ENCODE assay signal across 15 mouse cellular contexts in genomic region chr13:43146515-43147258, GRCm38 (mm10). TPM values are rescaled to one million over a fixed set of nuclear protein-coding genes. Genes with fewer than 3 reads are reported as not detected.
DNase-seq lines count a peak whose midpoint lies in the region; ATAC-seq and TF ChIP-seq lines count a peak whose summit lies in the region.
"Had no signal": no experiment of that assay in that cellular context is flagged by ENCODE, and none has a peak within 500 bp of the region (broad histone marks: within the 10 kb centered on the region; RNA-seq: fewer than 3 reads in every experiment).

No protein-coding gene starts in this region.

- H3K4me2 ChIP-seq in limb, embryonic 13.5 days (replicated peaks) = no peak overlapping the region
- H3K4me2 ChIP-seq in intestine, embryonic 16.5 days (ENCODE audit: low read depth, low read length) = no peak overlapping the region
- no peak overlapping the region for H3K4me2 ChIP-seq in kidney, postnatal 0 days (ENCODE audit: low read length)
- H3K4me2 ChIP-seq: embryonic facial prominence, embryonic 15.5 days; liver, embryonic 11.5 days; lung, embryonic 15.5 days had no signal

- no peak for DNase-seq in limb, embryonic 10.5 days (ENCODE audit: low spot score)
- peak; percentile 74 for DNase-seq in kidney, postnatal 0 days (ENCODE audit: low spot score)
- DNase-seq in retina, postnatal 7 days (ENCODE audit: low read depth, low spot score) = peak; percentile 19
- DNase-seq in left cerebral cortex, postnatal 10 days (ENCODE audit: extremely low spot score in 1 of 2, low spot score in 2 of 2) = no peak
- no peak for DNase-seq in left cerebral cortex, postnatal 14 days (ENCODE audit: low spot score in 2 of 2)
- DNase-seq: adrenal gland, adult 2 months; B cell, adult 2 months; cerebellum, adult 8-10 months; heart, adult 2 months had no signal

- 0 out of 2 replicates have a peak overlapping the region, but pooled peaks have one; percentile 10 for H3K27ac ChIP-seq in limb, embryonic 13.5 days
- H3K27ac ChIP-seq in limb, embryonic 10.5 days = no peak overlapping the region
- no peak overlapping the region for H3K27ac ChIP-seq in intestine, embryonic 16.5 days (ENCODE audit: low read length)
- H3K27ac ChIP-seq in kidney, postnatal 0 days = peak overlapping the region; percentile 60; the same call in 1 of the 2 replicates
- H3K27ac ChIP-seq: embryonic facial prominence, embryonic 15.5 days; heart, adult 2 months; lung, embryonic 15.5 days had no signal

- no peak overlapping the region for H3K4me3 ChIP-seq in limb, embryonic 13.5 days
- no peak overlapping the region for H3K4me3 ChIP-seq in limb, embryonic 10.5 days
- no peak overlapping the region for H3K4me3 ChIP-seq in intestine, embryonic 16.5 days (ENCODE audit: low read length)
- H3K4me3 ChIP-seq in kidney, postnatal 0 days (replicated peaks; ENCODE audit: low read depth, low read length) = no peak overlapping the region
- H3K4me3 ChIP-seq: embryonic facial prominence, embryonic 15.5 days; heart, adult 2 months; lung, embryonic 15.5 days had no signal

- H3K9me3 ChIP-seq in limb, embryonic 13.5 days = no peaks in the 10 kb centered on the region
- no peaks in the 10 kb centered on the region for H3K9me3 ChIP-seq in limb, embryonic 10.5 days (replicated peaks)
- no peaks in the 10 kb centered on the region for H3K9me3 ChIP-seq in intestine, embryonic 16.5 days (ENCODE audit: control insufficient read depth, low read length)
- no peaks in the 10 kb centered on the region for H3K9me3 ChIP-seq in kidney, postnatal 0 days (replicated peaks; ENCODE audit: low read length)
- H3K9me3 ChIP-seq: embryonic facial prominence, embryonic 15.5 days; lung, embryonic 15.5 days had no signal

- intact Hi-C loops in left cerebral cortex, postnatal 10 days (cut with DNase I) = no loop called here
- intact Hi-C loops in left cerebral cortex, postnatal 14 days (cut with DNase I) = no loop called here

- H3K9ac ChIP-seq in limb, embryonic 13.5 days = no peak overlapping the region
- no peak overlapping the region for H3K9ac ChIP-seq in intestine, embryonic 16.5 days (ENCODE audit: low read depth, low read length)
- no peak overlapping the region for H3K9ac ChIP-seq in kidney, postnatal 0 days (ENCODE audit: low read depth, low read length)
- H3K9ac ChIP-seq: embryonic facial prominence, embryonic 15.5 days; lung, embryonic 15.5 days had no signal

- 39% methylated on average over 8 of the region's 8 CpGs for WGBS in limb, embryonic 13.5 days
- WGBS in limb, embryonic 10.5 days = 44% methylated on average over 8 of the region's 8 CpGs
- 49% methylated on average over 8 of the region's 8 CpGs for WGBS in intestine, embryonic 16.5 days
- 33% methylated on average over 8 of the region's 8 CpGs for WGBS in kidney, postnatal 0 days

- TF ChIP-seq CTCF in kidney, postnatal 0 days (IDR thresholded peaks at IDR 0.05; ENCODE audit: low read depth) = no peak

- no peaks in the 10 kb centered on the region for H3K27me3 ChIP-seq in limb, embryonic 13.5 days
- no peaks in the 10 kb centered on the region for H3K27me3 ChIP-seq in limb, embryonic 10.5 days (ENCODE audit: low read depth, poor library complexity, severe bottlenecking)
- H3K27me3 ChIP-seq in intestine, embryonic 16.5 days (replicated peaks; ENCODE audit: control insufficient read depth, insufficient read depth, low read length) = no peaks in the 10 kb centered on the region
- no peaks in the 10 kb centered on the region for H3K27me3 ChIP-seq in kidney, postnatal 0 days (ENCODE audit: insufficient read depth, low read length)
- H3K27me3 ChIP-seq: embryonic facial prominence, embryonic 15.5 days; lung, embryonic 15.5 days had no signal

- no peak for ATAC-seq in limb, embryonic 13.5 days (ENCODE audit: low FRiP score, low read depth)
- ATAC-seq in intestine, embryonic 16.5 days = peak; percentile 36
- ATAC-seq in kidney, postnatal 0 days (replicated peaks; ENCODE audit: low FRiP score, low read depth) = peak; percentile 85
- ATAC-seq: forebrain, embryonic 14.5 days had no signal

- H3K36me3 ChIP-seq in limb, embryonic 13.5 days = peaks cover 15% of the 10 kb centered on the region
- H3K36me3 ChIP-seq in limb, embryonic 10.5 days = peaks cover 10% of the 10 kb centered on the region
- 0 out of 2 replicates have a peak, but pooled peaks cover 2% of the 10 kb centered on the region for H3K36me3 ChIP-seq in intestine, embryonic 16.5 days (ENCODE audit: control insufficient read depth, insufficient read depth, low read length)
- 0 out of 2 replicates have a peak, but pooled peaks cover 5% of the 10 kb centered on the region for H3K36me3 ChIP-seq in kidney, postnatal 0 days (ENCODE audit: insufficient read depth, low read length)

- 0 out of 2 replicates have a peak, but pooled peaks cover 3% of the 10 kb centered on the region for H3K4me1 ChIP-seq in limb, embryonic 13.5 days
- H3K4me1 ChIP-seq in limb, embryonic 10.5 days = peaks cover 19% of the 10 kb centered on the region
- H3K4me1 ChIP-seq in intestine, embryonic 16.5 days (ENCODE audit: control insufficient read depth, insufficient read depth, low read length) = no peaks in the 10 kb centered on the region
- peaks cover 15% of the 10 kb centered on the region for H3K4me1 ChIP-seq in kidney, postnatal 0 days (replicated peaks; ENCODE audit: insufficient read depth, low read length)
- H3K4me1 ChIP-seq: embryonic facial prominence, embryonic 15.5 days; lung, embryonic 15.5 days had no signal

RNA-seq across cellular contexts. Expression of gene Tbc1d7, which starts 24.6 kb away (rescaled TPM):
- polyA plus RNA-seq in limb, embryonic 13.5 days (2015; fragmentation: Nextera tagmentation; extraction: Ambion mirVana) = 59.0 and 67.9 TPM in 2 replicates
- polyA plus RNA-seq in limb, embryonic 10.5 days (2016; fragmentation: Nextera tagmentation; extraction: Ambion mirVana) = 63.5 and 67.6 TPM in 2 replicates
- polyA plus RNA-seq in intestine, embryonic 16.5 days (2015; fragmentation: Nextera tagmentation; extraction: Ambion mirVana) = 28.0 and 33.9 TPM in 2 replicates
- polyA plus RNA-seq in kidney, postnatal 0 days (2015; fragmentation: Nextera tagmentation; extraction: Ambion mirVana) = 51.9 and 52.0 TPM in 2 replicates
- total RNA-seq in left cerebral cortex, postnatal 10 days (2021) = 10 to 100 TPM; 35.9 to 36.0 TPM
- total RNA-seq in left cerebral cortex, postnatal 14 days (2021) = 10 to 100 TPM; 35.0 to 39.7 TPM

Comparison
In these comparisons a context has a peak if more than half of its experiments do, and no peak if none do; other contexts are left out.
1. H3K27ac ChIP-seq: peak in limb, embryonic 13.5 days (single experiment) and kidney, postnatal 0 days (single experiment); none in limb, embryonic 10.5 days (single experiment) and intestine, embryonic 16.5 days (single experiment).
2. DNase-seq: peak in kidney, postnatal 0 days (single experiment) and retina, postnatal 7 days (single experiment); none in limb, embryonic 10.5 days (single experiment), left cerebral cortex, postnatal 10 days (0 of 2) and left cerebral cortex, postnatal 14 days (0 of 2).